Mouse (Mus musculus) ES-Bruce4 (cell line): ENCODE results near the gene Ruvbl2.

Experiments
- CTCF ChIP-seq: IDR thresholded peaks from one replicate; pipeline ENCODE4 v1.8.1; 2011; ENCODE audit warnings: low read depth, low read length
- EP300 ChIP-seq: IDR thresholded peaks from 2 replicates; pipeline ENCODE4 v1.6.1; 2011; ENCODE audit warnings: low read depth, low read length; ENCODE audit not compliant: insufficient read depth
- POLR2A ChIP-seq: IDR thresholded peaks from one replicate; pipeline ENCODE4 v1.8.1; 2011; ENCODE audit warnings: low read length; ENCODE audit not compliant: insufficient read depth

- TF ChIP-seq CTCF (no peak), EP300 (no peak), POLR2A (no peak)
These were observed 23.9 kb upstream of the Ruvbl2 start for GRCm38 (mm10) chr7:45461781-45462180.
